Mouse (Mus musculus) heart, postnatal 0 days (tissue): ENCODE results near the gene Ldah. TPM values are rescaled to one million over a fixed set of nuclear protein-coding genes. Genes with fewer than 3 reads are reported as not detected.
A peak's percentile ranks its signal among the peaks of the same experiment; 100 is the strongest.

ENCODE experiments used
- ATAC-seq: fragments of 200-750 bp; cut with Nextera tagmentation; 2 replicates; pipeline ENCODE4 v1.8.0; 2017; ENCODE audit warnings: low read depth, moderate number of reproducible peaks, moderate library complexity; ENCODE audit not compliant: insufficient read depth
- DNase-seq: peaks from one replicate; pipeline ENCODE4 v3.0.0-alpha.2; 2016; ENCODE audit warnings: low spot score
- H3K27ac ChIP-seq: fragments of 300-500 bp; sonication (generic); 2 replicates; pipeline ENCODE4 v1.5.1; 2014; ENCODE audit warnings: low read depth, mild to moderate bottlenecking
- H3K27me3 ChIP-seq: fragments of 300-500 bp; sonication (generic); 2 replicates; pipeline ENCODE4 v1.6.1; 2014; ENCODE audit warnings: low read length, mixed read lengths; ENCODE audit not compliant: control insufficient read depth, insufficient read depth
- H3K36me3 ChIP-seq: fragments of 300-500 bp; sonication (generic); replicated peaks from 2 replicates; pipeline ENCODE4 v1.6.1; 2014; ENCODE audit warnings: low read length, mixed read lengths; ENCODE audit not compliant: control insufficient read depth, insufficient read depth
- H3K4me1 ChIP-seq: fragments of 300-500 bp; sonication (generic); 2 replicates; pipeline ENCODE4 v1.6.1; 2014; ENCODE audit warnings: antibody characterized with exemption; ENCODE audit not compliant: control insufficient read depth, insufficient read depth
- H3K4me2 ChIP-seq: fragments of 300-500 bp; sonication (generic); 2 replicates; pipeline ENCODE4 v1.6.1; 2014; ENCODE audit warnings: low read depth, mild to moderate bottlenecking, low read length, moderate library complexity
- H3K4me3 ChIP-seq: fragments of 300-500 bp; sonication (generic); 2 replicates; pipeline ENCODE4 v1.5.1; 2014; ENCODE audit warnings: low read depth, low read length
- H3K9ac ChIP-seq: fragments of 300-500 bp; sonication (generic); replicated peaks from 2 replicates; pipeline ENCODE4 v1.6.1; 2014; ENCODE audit warnings: low read depth, low read length, mixed read lengths
- H3K9me3 ChIP-seq: fragments of 300-500 bp; sonication (generic); replicated peaks from 2 replicates; pipeline ENCODE4 v1.6.1; 2016; ENCODE audit warnings: low read length; ENCODE audit not compliant: control insufficient read depth
- CTCF ChIP-seq: IDR thresholded peaks from 2 replicates; pipeline ENCODE4 v1.5.1; 2016; ENCODE audit warnings: antibody characterized with exemption, control low read depth, low read depth
- EP300 ChIP-seq: IDR thresholded peaks from 2 replicates; pipeline ENCODE4 v1.6.1; 2016; ENCODE audit warnings: antibody characterized with exemption, low read depth
- WGBS: fragments of 180-500 bp; shearing (Covaris S2); extraction: QIAGEN DNeasy Blood & Tissue Kit; methylation state at CpG from one replicate; pipeline ENCODE4 v1.1.7; 2014; 5-methylcytosine and 5-hydroxymethylcytosine counted together
- polyA plus RNA-seq: library from polyadenylated mRNA; unstranded; fragments of >200 nt; fragmentation: Nextera tagmentation; extraction: Ambion mirVana; gene quantifications from 2 replicates; pipeline ENCODE4 v1.2.1, GENCODE M21; 2015
- total RNA-seq: library from RNA; depleted of rRNA; stranded (reverse); fragments of >200 nt; gene quantifications from 2 replicates; pipeline ENCODE4 v1.2.3, GENCODE M21; 2014; ENCODE audit warnings: low replicate concordance

Gene Ldah
- total and polyA plus RNA-seq, 2 experiments from 2014 or later, result 17.0 to 45.0 TPM

DNA sequence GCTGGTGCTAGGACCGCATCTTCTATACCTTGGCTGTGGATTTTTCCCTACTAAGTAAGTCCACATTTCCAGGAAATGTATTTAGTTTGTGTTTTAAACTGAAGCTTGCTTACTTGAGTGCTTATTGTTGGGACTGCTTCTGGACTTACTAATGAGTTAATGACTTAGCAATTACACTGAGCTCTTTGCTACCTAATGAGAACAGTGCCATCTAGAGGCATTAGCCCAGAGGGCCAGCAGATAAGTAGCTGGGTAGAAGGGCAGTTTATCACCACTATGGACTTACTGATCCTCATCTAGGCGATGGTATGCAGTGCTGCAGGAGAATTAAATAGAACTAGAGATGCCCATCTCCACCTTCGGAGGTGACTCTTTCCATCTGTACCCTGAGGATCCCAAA is 24.8 kb downstream of the Ldah start:
- H3K27me3 ChIP-seq, result no peaks in the 10 kb centered on the region
- TF ChIP-seq CTCF, result peak; percentile 51
- TF ChIP-seq EP300, result no peak
- peak; percentile 12 for DNase-seq
- H3K9ac ChIP-seq, result no peak overlapping the region
- ATAC-seq, result peak; percentile 24; the same call in 1 of the 2 replicates
- H3K4me2 ChIP-seq, result no peak overlapping the region
- H3K36me3 ChIP-seq, result 0 out of 2 replicates have a peak, but pooled peaks cover 8% of the 10 kb centered on the region
- H3K27ac ChIP-seq, result no peak overlapping the region
- no peaks in the 10 kb centered on the region for H3K9me3 ChIP-seq
- H3K4me1 ChIP-seq, result no peaks in the 10 kb centered on the region
- WGBS, result 80% methylated on average over 3 of the region's 3 CpGs
- H3K4me3 ChIP-seq, result no peak overlapping the region

DNA sequence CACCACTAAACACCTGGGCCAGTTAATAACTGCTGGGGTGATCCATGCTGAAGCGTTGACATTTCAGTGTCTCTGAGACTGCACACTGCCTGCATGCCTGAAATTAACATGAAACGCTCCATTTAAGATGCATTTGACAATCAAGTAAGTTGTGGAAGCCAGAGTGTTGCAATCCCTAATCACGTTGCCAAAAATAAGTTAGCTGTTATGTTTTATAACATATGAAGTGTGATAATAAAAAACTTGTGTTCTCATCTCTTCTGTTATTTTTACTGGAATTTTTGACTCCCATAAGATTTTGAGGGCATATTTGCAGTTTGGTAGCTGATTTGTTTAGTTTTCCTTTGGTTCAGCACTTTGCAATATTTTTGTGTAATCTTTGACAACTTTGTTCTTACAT is 34.3 kb downstream of the Ldah start:
- no peak for DNase-seq
- H3K27ac ChIP-seq, result no peak overlapping the region
- no peak for ATAC-seq
- no peaks in the 10 kb centered on the region; the same call in 1 of the 2 replicates for H3K36me3 ChIP-seq
- H3K9ac ChIP-seq, result no peak overlapping the region
- 71% methylated on average over 3 of the region's 3 CpGs for WGBS
- H3K4me3 ChIP-seq, result no peak overlapping the region
- peaks cover 10% of the 10 kb centered on the region for H3K4me1 ChIP-seq
- H3K27me3 ChIP-seq, result no peaks in the 10 kb centered on the region
- TF ChIP-seq EP300 (no peak), CTCF (no peak)
- H3K9me3 ChIP-seq, result no peaks in the 10 kb centered on the region
- no peak overlapping the region for H3K4me2 ChIP-seq

- H3K27ac ChIP-seq, result no peak overlapping the region
- H3K4me1 ChIP-seq, result peaks cover 10% of the 10 kb centered on the region
- no peak for ATAC-seq
- TF ChIP-seq EP300 (no peak), CTCF (no peak)
- H3K27me3 ChIP-seq, result no peaks in the 10 kb centered on the region
- H3K9ac ChIP-seq, result no peak overlapping the region
- no peak overlapping the region for H3K4me3 ChIP-seq
- no peak for DNase-seq
- WGBS, result 44% methylated on average over 4 of the region's 4 CpGs
- H3K9me3 ChIP-seq, result no peaks in the 10 kb centered on the region
- H3K36me3 ChIP-seq, result no peaks in the 10 kb centered on the region
- no peak overlapping the region for H3K4me2 ChIP-seq
Observed at GRCm38 (mm10) chr12:8244746-8245145, 36.8 kb downstream of the Ldah start.

DNA sequence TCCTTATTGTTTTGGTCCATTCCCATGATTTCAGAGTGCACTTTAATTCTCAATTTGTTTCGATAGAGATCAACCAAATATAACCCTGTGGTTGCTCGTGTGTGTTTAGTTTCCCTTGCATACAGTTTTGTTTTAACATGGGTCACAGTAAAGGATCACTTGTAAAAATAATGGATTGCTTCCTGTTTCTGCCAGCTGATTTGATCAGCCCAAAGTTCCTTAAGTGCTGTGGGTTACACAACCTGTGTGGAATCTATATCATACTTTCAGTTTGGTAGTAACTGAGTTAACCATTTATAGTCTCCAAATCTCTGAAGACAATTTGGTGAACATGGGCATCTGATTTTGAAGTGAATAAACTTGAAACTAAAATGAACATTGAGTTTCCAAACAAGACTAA is 52.4 kb downstream of the Ldah start:
- Histone ChIP-seq H3K36me3 (no peaks in the 10 kb centered on the region), H3K27me3 (no peaks in the 10 kb centered on the region), H3K4me3 (no peak overlapping the region), H3K4me1 (no peaks in the 10 kb centered on the region), H3K9ac (no peak overlapping the region), H3K27ac (no peak overlapping the region), H3K9me3 (no peaks in the 10 kb centered on the region), H3K4me2 (no peak overlapping the region)
- DNase-seq (no peak), ATAC-seq (no peak)
- TF ChIP-seq CTCF, result no peak
- no peak for TF ChIP-seq EP300
- 72% methylated on average over 2 of the region's 2 CpGs for WGBS

DNA sequence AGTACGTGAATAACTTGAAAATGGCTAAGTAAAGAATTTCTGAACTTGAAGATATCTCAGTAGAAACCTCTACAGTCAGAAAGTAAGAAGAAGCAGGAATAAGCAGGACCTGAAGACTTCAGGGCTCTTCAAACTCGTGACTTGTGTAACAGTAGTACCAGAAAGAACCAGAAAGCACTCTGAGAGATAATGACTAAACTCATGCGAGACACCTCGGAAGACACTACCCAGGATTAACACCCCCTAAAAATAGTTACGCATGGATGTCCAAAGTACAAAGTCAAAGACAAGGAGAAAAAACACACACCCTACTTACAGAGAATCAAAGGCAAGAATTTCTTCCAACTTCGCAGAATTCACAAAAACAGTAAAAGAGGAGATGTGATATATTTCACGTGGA is 58.4 kb downstream of the Ldah start:
- 0 out of 2 replicates have a peak, but pooled peaks have one; percentile 16 for TF ChIP-seq EP300
- TF ChIP-seq CTCF, result no peak
- H3K27ac ChIP-seq, result no peak overlapping the region

GRCm38 (mm10) chr12:8269627-8270026 is 61.7 kb downstream of the Ldah start:
- Histone ChIP-seq H3K27me3 (no peaks in the 10 kb centered on the region), H3K9me3 (no peaks in the 10 kb centered on the region), H3K9ac (no peak overlapping the region), H3K36me3 (0 out of 2 replicates have a peak, but pooled peaks cover 4% of the 10 kb centered on the region), H3K27ac (no peak overlapping the region), H3K4me1 (no peaks in the 10 kb centered on the region), H3K4me3 (no peak overlapping the region), H3K4me2 (no peak overlapping the region)
- ATAC-seq, result no peak
- 90% methylated on average over 11 of the region's 11 CpGs for WGBS
- TF ChIP-seq CTCF (no peak), EP300 (no peak)
- no peak for DNase-seq

More for the DNA sequence above, 58.4 kb downstream of the Ldah start:
- Histone ChIP-seq H3K27me3 (no peaks in the 10 kb centered on the region), H3K4me1 (no peaks in the 10 kb centered on the region), H3K36me3 (0 out of 2 replicates have a peak, but pooled peaks cover 4% of the 10 kb centered on the region), H3K9ac (no peak overlapping the region), H3K9me3 (no peaks in the 10 kb centered on the region), H3K4me3 (no peak overlapping the region), H3K4me2 (no peak overlapping the region)
- ATAC-seq (no peak), DNase-seq (no peak)
- 58% methylated on average over 7 of the region's 7 CpGs for WGBS
